Mouse (Mus musculus) frontal cortex, adult (tissue): ENCODE measurements around the gene Zic3.

Experiments used
- ATAC-seq: cut with Nextera tagmentation; 2 replicates; pipeline ENCODE4 v1.9.2; 2017; ENCODE audit warnings: mild to moderate bottlenecking, moderate library complexity, mixed read lengths; ENCODE audit not compliant: low TSS enrichment

The Zic3 gene

GRCm38 (mm10) chrX:58022400-58022799 lies at the start of gene Zic3:
Gene Zic3, plus strand, starts transcription at chrX:58022700.
- ATAC-seq: no peak

- ATAC-seq: no peak
Observed at GRCm38 (mm10) chrX:57982351-57982750, 40.1 kb upstream of the Zic3 start.

- no peak for ATAC-seq
Observed at GRCm38 (mm10) chrX:57987455-57988109, 34.9 kb upstream of the Zic3 start.

- ATAC-seq: no peak
Observed at GRCm38 (mm10) chrX:58013391-58013790, 9.1 kb upstream of the Zic3 start.

- no peak for ATAC-seq
Observed at GRCm38 (mm10) chrX:58014093-58014492, 8.4 kb upstream of the Zic3 start.

- ATAC-seq: no peak
Observed at GRCm38 (mm10) chrX:58014761-58015160, 7.7 kb upstream of the Zic3 start.

- ATAC-seq: no peak
Observed at GRCm38 (mm10) chrX:58015336-58015945, 7.1 kb upstream of the Zic3 start.

GRCm38 (mm10) chrX:58018720-58019119 lies 3.8 kb upstream of the Zic3 start:
- ATAC-seq: no peak

GRCm38 (mm10) chrX:58019257-58019953 lies 3.1 kb upstream of the Zic3 start:
- ATAC-seq: no peak

GRCm38 (mm10) chrX:58027631-58028030 lies 5.1 kb downstream of the Zic3 start:
- no peak for ATAC-seq

- no peak for ATAC-seq
Observed at GRCm38 (mm10) chrX:58028082-58028481, 5.6 kb downstream of the Zic3 start.

- ATAC-seq: no peak
Observed at GRCm38 (mm10) chrX:58028858-58029257, 6.4 kb downstream of the Zic3 start.

- ATAC-seq: peak; percentile 55; the same call in 1 of the 2 replicates
Observed at GRCm38 (mm10) chrX:58030100-58030834, 7.8 kb downstream of the Zic3 start.

GRCm38 (mm10) chrX:58030835-58031670 lies 8.6 kb downstream of the Zic3 start:
- peak; percentile 74; the same call in 1 of the 2 replicates for ATAC-seq

GRCm38 (mm10) chrX:58031671-58032605 lies 9.4 kb downstream of the Zic3 start:
- no peak for ATAC-seq

- no peak for ATAC-seq
Observed at GRCm38 (mm10) chrX:58032622-58033021, 10.1 kb downstream of the Zic3 start.

GRCm38 (mm10) chrX:58033521-58033920 lies 11.0 kb downstream of the Zic3 start:
- no peak for ATAC-seq

GRCm38 (mm10) chrX:58038061-58039007 lies 15.8 kb downstream of the Zic3 start:
- no peak for ATAC-seq

- no peak for ATAC-seq
Observed at GRCm38 (mm10) chrX:58039703-58040102, 17.2 kb downstream of the Zic3 start.
